Mouse (Mus musculus): Measurements from ENCODE around the gene Hcfc2. TPM values are rescaled to one million over a fixed set of nuclear protein-coding genes. Genes with fewer than 3 reads are reported as not detected.

The Hcfc2 gene
- polyA plus RNA-seq, 1 experiment = 17.1 TPM

DNA sequence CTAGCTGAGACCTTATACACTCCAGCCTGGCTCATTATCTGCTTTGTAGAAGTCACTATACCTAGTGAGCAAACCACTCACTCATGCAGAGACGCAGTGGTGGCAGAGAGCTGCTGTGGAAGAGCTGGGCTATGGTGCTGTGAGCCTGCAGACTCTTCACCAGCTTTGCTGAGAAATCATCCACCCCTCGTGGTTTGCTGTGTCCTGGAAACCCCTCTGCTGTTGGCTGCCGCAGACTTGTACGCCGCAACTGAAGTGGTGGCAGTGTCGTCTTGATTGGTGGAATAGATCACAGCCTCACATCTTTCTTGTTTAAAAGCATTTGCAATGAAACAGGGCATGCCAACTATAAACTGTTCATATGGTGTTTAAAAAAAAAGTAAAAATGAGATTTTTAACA lies 48.3 kb downstream of the Hcfc2 start:
- TF ChIP-seq CTCF (IDR thresholded peaks at IDR 0.05; ENCODE audit: borderline replicate concordance, control insufficient read depth, extremely low read depth, insufficient read depth, low read length, poor library complexity) (no peak), POLR2A (IDR thresholded peaks at IDR 0.05; ENCODE audit: control insufficient read depth, extremely low read depth, insufficient read depth, low read length, poor library complexity) (no peak)
- Histone ChIP-seq H3K4me1 (replicated peaks; ENCODE audit: control insufficient read depth, insufficient read depth, low read length) (no peaks in the 10 kb centered on the region; the same call in 1 of the 2 replicates), H3K27me3 (ENCODE audit: control insufficient read depth, insufficient read depth, low read length) (no peaks in the 10 kb centered on the region), H3K27ac (ENCODE audit: control insufficient read depth, insufficient read depth, low read length) (no peak overlapping the region), H3K36me3 (ENCODE audit: control insufficient read depth, insufficient read depth, low read length) (peaks cover 56% of the 10 kb centered on the region), H3K4me3 (ENCODE audit: control insufficient read depth, insufficient read depth, low read length) (no peak overlapping the region)
- DNase-seq = no peak
- WGBS = 76% methylated on average over 6 of the region's 6 CpGs

DNA sequence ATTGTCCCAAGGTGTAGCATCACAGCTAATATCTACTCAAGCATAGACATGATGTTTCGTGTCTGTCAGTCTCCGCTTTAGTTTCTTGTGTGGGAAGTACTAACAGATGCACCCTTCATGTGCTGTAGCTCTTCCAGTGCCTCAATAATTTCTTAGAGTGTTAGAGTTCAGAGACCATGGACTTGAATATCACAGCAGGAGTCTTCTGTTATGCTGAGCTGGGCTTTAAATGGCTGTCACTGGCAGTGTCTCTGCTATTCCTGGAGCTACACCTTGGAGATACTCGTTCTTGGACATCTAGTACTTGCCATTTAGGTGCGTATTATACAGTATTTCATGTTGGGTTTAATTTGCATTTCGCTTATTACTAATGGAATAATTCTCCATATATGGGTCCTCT lies 49.3 kb downstream of the Hcfc2 start:
- no peaks in the 10 kb centered on the region for H3K27me3 ChIP-seq (ENCODE audit: control insufficient read depth, insufficient read depth, low read length)
- no peak for DNase-seq
- H3K4me3 ChIP-seq (ENCODE audit: control insufficient read depth, insufficient read depth, low read length) = no peak overlapping the region
- H3K4me1 ChIP-seq (replicated peaks; ENCODE audit: control insufficient read depth, insufficient read depth, low read length) = no peaks in the 10 kb centered on the region; the same call in 1 of the 2 replicates
- TF ChIP-seq POLR2A (IDR thresholded peaks at IDR 0.05; ENCODE audit: control insufficient read depth, extremely low read depth, insufficient read depth, low read length, poor library complexity) (no peak), CTCF (IDR thresholded peaks at IDR 0.05; ENCODE audit: borderline replicate concordance, control insufficient read depth, extremely low read depth, insufficient read depth, low read length, poor library complexity) (no peak)
- WGBS = 97% methylated on average over 5 of the region's 5 CpGs
- peaks cover 52% of the 10 kb centered on the region for H3K36me3 ChIP-seq (ENCODE audit: control insufficient read depth, insufficient read depth, low read length)
- H3K27ac ChIP-seq (ENCODE audit: control insufficient read depth, insufficient read depth, low read length) = no peak overlapping the region

DNA sequence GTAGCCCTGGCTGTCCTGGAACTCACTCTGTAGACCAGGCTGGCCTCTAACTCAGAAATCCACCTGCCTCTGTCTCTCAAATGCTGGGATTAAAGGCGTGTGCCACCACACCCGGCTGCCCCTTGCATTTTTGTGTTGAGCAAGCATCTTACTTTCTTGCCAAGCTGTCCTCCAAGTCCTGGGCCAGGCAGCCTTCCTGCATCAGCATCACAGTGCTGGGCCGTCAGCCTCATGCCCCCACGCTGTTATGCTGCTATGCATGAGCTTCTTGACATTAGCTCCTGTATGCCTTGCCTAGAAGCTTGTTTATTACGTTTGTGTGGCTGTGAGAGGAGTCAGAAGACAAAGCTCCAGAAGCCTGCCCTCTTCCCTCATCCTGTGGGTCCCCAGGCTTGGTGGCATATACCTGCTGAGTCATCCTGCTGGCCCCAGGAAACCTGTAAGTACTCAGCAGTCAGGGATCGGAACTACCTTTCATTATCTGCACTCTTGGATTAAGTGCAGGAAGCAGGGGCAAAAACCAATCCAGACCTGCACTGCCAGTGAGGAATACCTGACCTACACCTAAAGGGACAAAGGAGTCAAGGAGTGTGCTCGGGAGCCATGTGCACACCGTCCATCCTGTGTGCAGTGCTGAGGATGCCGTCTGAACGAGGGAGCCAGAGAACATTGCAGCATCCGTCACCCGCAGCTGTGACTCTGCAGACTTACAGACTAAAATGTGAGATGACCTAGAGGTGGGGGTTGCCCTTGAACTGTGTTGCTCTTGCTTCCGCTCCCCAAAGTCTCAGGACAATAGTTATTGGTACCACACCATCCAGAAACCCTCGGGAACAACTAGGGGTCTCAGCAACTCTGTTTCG lies 51.3 kb downstream of the Hcfc2 start:
- Histone ChIP-seq H3K4me1 (replicated peaks; ENCODE audit: control insufficient read depth, insufficient read depth, low read length) (no peaks in the 10 kb centered on the region; the same call in 1 of the 2 replicates), H3K27me3 (ENCODE audit: control insufficient read depth, insufficient read depth, low read length) (no peaks in the 10 kb centered on the region), H3K36me3 (ENCODE audit: control insufficient read depth, insufficient read depth, low read length) (peaks cover 71% of the 10 kb centered on the region), H3K27ac (ENCODE audit: control insufficient read depth, insufficient read depth, low read length) (no peak overlapping the region), H3K4me3 (ENCODE audit: control insufficient read depth, insufficient read depth, low read length) (no peak overlapping the region)
- WGBS = 92% methylated on average over 15 of the region's 15 CpGs
- no peak for DNase-seq
- TF ChIP-seq CTCF (IDR thresholded peaks at IDR 0.05; ENCODE audit: borderline replicate concordance, control insufficient read depth, extremely low read depth, insufficient read depth, low read length, poor library complexity) (no peak), POLR2A (IDR thresholded peaks at IDR 0.05; ENCODE audit: control insufficient read depth, extremely low read depth, insufficient read depth, low read length, poor library complexity) (no peak)

DNA sequence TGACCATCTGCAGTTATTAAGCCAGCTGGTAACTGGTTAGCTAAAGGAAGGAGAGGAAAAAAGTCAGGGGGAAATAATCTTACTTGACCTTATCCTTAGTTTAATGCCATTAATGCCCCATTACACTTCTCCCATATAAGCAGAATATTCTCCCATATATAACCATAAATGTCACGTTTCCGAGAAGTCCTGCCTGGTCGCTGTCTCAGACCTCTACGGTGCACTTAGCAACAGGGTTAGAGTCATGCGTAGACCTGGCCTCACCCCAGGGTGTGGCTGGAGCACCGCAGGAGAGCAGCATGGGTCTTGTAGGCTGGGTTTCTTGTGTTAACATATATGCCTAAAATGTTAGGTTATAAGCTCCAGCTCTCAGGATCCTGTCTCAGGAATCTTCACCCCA lies 54.8 kb downstream of the Hcfc2 start:
- H3K36me3 ChIP-seq (ENCODE audit: control insufficient read depth, insufficient read depth, low read length) = peaks cover 95% of the 10 kb centered on the region
- TF ChIP-seq POLR2A (IDR thresholded peaks at IDR 0.05; ENCODE audit: control insufficient read depth, extremely low read depth, insufficient read depth, low read length, poor library complexity) (no peak), CTCF (IDR thresholded peaks at IDR 0.05; ENCODE audit: borderline replicate concordance, control insufficient read depth, extremely low read depth, insufficient read depth, low read length, poor library complexity) (no peak)
- H3K27me3 ChIP-seq (ENCODE audit: control insufficient read depth, insufficient read depth, low read length) = no peaks in the 10 kb centered on the region
- 97% methylated on average over 6 of the region's 6 CpGs for WGBS
- no peak overlapping the region for H3K4me3 ChIP-seq (ENCODE audit: control insufficient read depth, insufficient read depth, low read length)
- H3K4me1 ChIP-seq (replicated peaks; ENCODE audit: control insufficient read depth, insufficient read depth, low read length) = no peaks in the 10 kb centered on the region
- no peak for DNase-seq
- no peak overlapping the region for H3K27ac ChIP-seq (ENCODE audit: control insufficient read depth, insufficient read depth, low read length)

DNA sequence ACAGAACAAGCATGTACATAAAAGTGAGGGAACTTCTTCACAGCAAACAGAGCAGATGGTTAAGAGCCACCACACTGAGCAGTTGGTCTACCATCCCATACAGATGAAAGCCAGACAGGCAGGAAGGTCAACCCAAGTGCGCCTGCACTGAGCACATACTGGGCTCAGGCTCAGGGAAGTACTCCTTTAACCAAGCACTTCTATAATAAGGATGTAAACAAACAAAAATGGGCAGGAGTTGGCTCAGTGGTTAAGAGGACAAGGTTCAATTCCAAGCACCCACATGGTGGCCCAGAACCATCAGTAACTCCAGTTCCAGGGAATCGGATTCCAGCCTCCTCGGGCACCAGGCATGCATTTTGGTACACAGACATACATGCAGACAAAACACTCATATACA lies 57.0 kb downstream of the Hcfc2 start:
- Histone ChIP-seq H3K27ac (ENCODE audit: control insufficient read depth, insufficient read depth, low read length) (no peak overlapping the region), H3K36me3 (ENCODE audit: control insufficient read depth, insufficient read depth, low read length) (peaks cover 92% of the 10 kb centered on the region), H3K27me3 (ENCODE audit: control insufficient read depth, insufficient read depth, low read length) (no peaks in the 10 kb centered on the region), H3K4me1 (replicated peaks; ENCODE audit: control insufficient read depth, insufficient read depth, low read length) (no peaks in the 10 kb centered on the region), H3K4me3 (ENCODE audit: control insufficient read depth, insufficient read depth, low read length) (no peak overlapping the region)
- DNase-seq = no peak
- no peak for TF ChIP-seq POLR2A (IDR thresholded peaks at IDR 0.05; ENCODE audit: control insufficient read depth, extremely low read depth, insufficient read depth, low read length, poor library complexity)
- TF ChIP-seq CTCF (IDR thresholded peaks at IDR 0.05; ENCODE audit: borderline replicate concordance, control insufficient read depth, extremely low read depth, insufficient read depth, low read length, poor library complexity) = no peak
- WGBS = 96% methylated on average over 3 of the region's 3 CpGs

DNA sequence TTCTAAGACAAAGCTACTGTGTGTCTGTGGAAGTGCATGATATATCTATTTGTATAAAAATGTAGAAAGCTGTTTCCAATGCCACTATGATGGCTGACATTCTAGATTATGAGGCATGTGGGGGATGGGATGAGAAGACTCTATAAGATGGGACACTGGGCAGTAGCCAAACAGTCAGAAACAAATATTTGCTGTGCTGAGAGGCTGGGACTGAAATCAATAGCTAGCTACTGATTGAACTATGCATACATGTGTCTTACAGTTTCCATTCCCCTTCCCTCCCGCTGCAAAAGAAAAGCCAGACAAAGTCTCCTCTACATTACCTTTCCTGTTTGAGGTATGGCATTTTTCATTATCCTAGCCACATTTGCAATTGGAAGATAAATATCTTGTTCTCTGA lies 58.7 kb downstream of the Hcfc2 start:
- no peak overlapping the region for H3K27ac ChIP-seq (ENCODE audit: control insufficient read depth, insufficient read depth, low read length)

More for the DNA sequence above, 58.7 kb downstream of the Hcfc2 start:
- no peaks in the 10 kb centered on the region for H3K27me3 ChIP-seq (ENCODE audit: control insufficient read depth, insufficient read depth, low read length)
- DNase-seq = no peak
- TF ChIP-seq POLR2A (IDR thresholded peaks at IDR 0.05; ENCODE audit: control insufficient read depth, extremely low read depth, insufficient read depth, low read length, poor library complexity) (no peak), CTCF (IDR thresholded peaks at IDR 0.05; ENCODE audit: borderline replicate concordance, control insufficient read depth, extremely low read depth, insufficient read depth, low read length, poor library complexity) (no peak)
- H3K36me3 ChIP-seq (ENCODE audit: control insufficient read depth, insufficient read depth, low read length) = peaks cover 88% of the 10 kb centered on the region
- no peak overlapping the region for H3K4me3 ChIP-seq (ENCODE audit: control insufficient read depth, insufficient read depth, low read length)
- no peaks in the 10 kb centered on the region for H3K4me1 ChIP-seq (replicated peaks; ENCODE audit: control insufficient read depth, insufficient read depth, low read length)
- WGBS = 92% methylated on average over 1 of the region's 1 CpGs
